Mouse (Mus musculus) kidney, adult 2 months (tissue): ENCODE data around the gene Tm6sf1. TPM values are rescaled to one million over a fixed set of nuclear protein-coding genes. Genes with fewer than 3 reads are reported as not detected.

Experiments
- DNase-seq: peaks from one replicate; pipeline ENCODE4 v3.0.0; 2021
- H3K27ac ChIP-seq: fragments of 200-500 bp; 2 replicates; pipeline ENCODE4 v1.5.1; 2012; ENCODE audit warnings: low read depth, low read length, control low read depth, inconsistent platforms; ENCODE audit not compliant: insufficient read depth
- H3K27me3 ChIP-seq: fragments of 200-500 bp; replicated peaks from 2 replicates; pipeline ENCODE4 v1.6.1; 2012; ENCODE audit warnings: mild to moderate bottlenecking, moderate library complexity, low read length, inconsistent platforms; ENCODE audit not compliant: control insufficient read depth, insufficient read depth
- H3K36me3 ChIP-seq: fragments of 200-500 bp; 2 replicates; pipeline ENCODE4 v1.6.1; 2012; ENCODE audit warnings: mild to moderate bottlenecking, moderate library complexity, low read length, inconsistent platforms; ENCODE audit not compliant: control insufficient read depth, insufficient read depth
- H3K4me1 ChIP-seq: fragments of 200-500 bp; 2 replicates; pipeline ENCODE4 v1.6.1; 2011; ENCODE audit warnings: low read length; ENCODE audit not compliant: control insufficient read depth, insufficient read depth
- H3K4me3 ChIP-seq: fragments of 200-500 bp; 2 replicates; pipeline ENCODE4 v1.5.1; 2011; ENCODE audit warnings: mild to moderate bottlenecking, low read depth, low read length, control low read depth; ENCODE audit not compliant: insufficient read depth
- CTCF ChIP-seq: fragments of 200-500 bp; conservative IDR thresholded peaks from 2 replicates; pipeline ENCODE4 v1.5.1; 2011; ENCODE audit warnings: low read depth, mild to moderate bottlenecking, control low read depth, low read length, moderate library complexity, mixed read lengths; ENCODE audit not compliant: insufficient read depth, insufficient read length
- POLR2A ChIP-seq: fragments of 200-500 bp; IDR thresholded peaks from one replicate; pipeline ENCODE4 v1.6.1; 2011; ENCODE audit warnings: low read depth, low read length, control low read depth
- WGBS: fragments of 180-500 bp; shearing (Covaris S2); methylation state at CpG from one replicate; pipeline ENCODE4 v1.1.7; 2018; 5-methylcytosine and 5-hydroxymethylcytosine counted together
- polyA plus RNA-seq: library from polyadenylated mRNA; depleted of rRNA; stranded (reverse); fragments of >200 nt; gene quantifications from 2 replicates; pipeline ENCODE4 v1.2.3, GENCODE M21; 2012; rRNA removed

The Tm6sf1 gene
- 16.8 and 17.0 TPM in 2 replicates for polyA plus RNA-seq

- peak; percentile 52 for DNase-seq
- no peaks in the 10 kb centered on the region for H3K27me3 ChIP-seq
- peak within 1 kb of the TSS; percentile 47 for H3K4me3 ChIP-seq
- no peaks in the 10 kb centered on the region for H3K36me3 ChIP-seq
- no peak within 1 kb of the TSS for H3K27ac ChIP-seq
- WGBS, result 1% methylated on average over 64 of the region's 64 CpGs
- H3K4me1 ChIP-seq, result no peaks in the 10 kb centered on the region
- TF ChIP-seq CTCF, result no peak
- no peak for TF ChIP-seq POLR2A
Measured at GRCm38 (mm10) chr7:81858968-81859721, at the start of gene Tm6sf1. Gene Tm6sf1, plus strand, starts transcription at chr7:81859001.

GRCm38 (mm10) chr7:81824906-81825305, 33.9 kb upstream of the Tm6sf1 start:
- Histone ChIP-seq H3K36me3 (no peaks in the 10 kb centered on the region), H3K4me3 (no peak overlapping the region), H3K4me1 (peaks cover 15% of the 10 kb centered on the region), H3K27me3 (no peaks in the 10 kb centered on the region), H3K27ac (no peak overlapping the region)
- 59% methylated on average over 3 of the region's 3 CpGs for WGBS
- TF ChIP-seq POLR2A, result no peak
- TF ChIP-seq CTCF, result no peak
- no peak for DNase-seq

- no peak overlapping the region for H3K4me3 ChIP-seq
Measured at GRCm38 (mm10) chr7:81825381-81825780, 33.4 kb upstream of the Tm6sf1 start.

GRCm38 (mm10) chr7:81827806-81828667, 30.8 kb upstream of the Tm6sf1 start:
- H3K36me3 ChIP-seq, result no peaks in the 10 kb centered on the region
- H3K27ac ChIP-seq, result peak overlapping the region; percentile 90

More at GRCm38 (mm10) chr7:81825381-81825780, 33.4 kb upstream of the Tm6sf1 start:
- Histone ChIP-seq H3K4me1 (peaks cover 17% of the 10 kb centered on the region), H3K36me3 (no peaks in the 10 kb centered on the region), H3K27ac (no peak overlapping the region), H3K27me3 (no peaks in the 10 kb centered on the region)
- DNase-seq, result peak; percentile 66
- WGBS, result 2% methylated on average over 3 of the region's 3 CpGs
- TF ChIP-seq CTCF (no peak), POLR2A (no peak)

GRCm38 (mm10) chr7:81828681-81829378, 30.0 kb upstream of the Tm6sf1 start:
- peak; percentile 62 for DNase-seq
- peaks cover 17% of the 10 kb centered on the region for H3K4me1 ChIP-seq

More at GRCm38 (mm10) chr7:81827806-81828667, 30.8 kb upstream of the Tm6sf1 start:
- no peaks in the 10 kb centered on the region for H3K27me3 ChIP-seq
- peaks cover 17% of the 10 kb centered on the region for H3K4me1 ChIP-seq
- WGBS, result 11% methylated on average over 17 of the region's 17 CpGs
- no peak for TF ChIP-seq CTCF
- TF ChIP-seq POLR2A, result no peak
- peak overlapping the region; percentile 95 for H3K4me3 ChIP-seq
- DNase-seq, result peak; percentile 50

GRCm38 (mm10) chr7:81829379-81829894, 29.4 kb upstream of the Tm6sf1 start, which contains the start of gene Btbd1:
Gene Btbd1, minus strand, starts transcription at chr7:81829431.
- H3K4me1 ChIP-seq, result peaks cover 17% of the 10 kb centered on the region
- no peaks in the 10 kb centered on the region for H3K36me3 ChIP-seq
- H3K27ac ChIP-seq, result peak within 1 kb of the TSS; percentile 90
- WGBS, result 1% methylated on average over 58 of the region's 58 CpGs
- peak; percentile 89 for DNase-seq
- peak within 1 kb of the TSS; percentile 95 for H3K4me3 ChIP-seq
- no peak for TF ChIP-seq CTCF
- H3K27me3 ChIP-seq, result no peaks in the 10 kb centered on the region

More at GRCm38 (mm10) chr7:81828681-81829378, 30.0 kb upstream of the Tm6sf1 start:
- Histone ChIP-seq H3K27ac (peak overlapping the region; percentile 90), H3K36me3 (no peaks in the 10 kb centered on the region), H3K27me3 (no peaks in the 10 kb centered on the region), H3K4me3 (peak overlapping the region; percentile 95)
- TF ChIP-seq POLR2A, result no peak
- TF ChIP-seq CTCF, result no peak
- 1% methylated on average over 91 of the region's 91 CpGs for WGBS

GRCm38 (mm10) chr7:81834847-81835246, 24.0 kb upstream of the Tm6sf1 start:
- Histone ChIP-seq H3K27me3 (no peaks in the 10 kb centered on the region), H3K27ac (no peak overlapping the region), H3K4me1 (0 out of 2 replicates have a peak, but pooled peaks cover 2% of the 10 kb centered on the region), H3K36me3 (no peaks in the 10 kb centered on the region), H3K4me3 (no peak overlapping the region)
- TF ChIP-seq CTCF (no peak), POLR2A (no peak)
- DNase-seq, result no peak
